Mouse (Mus musculus): ENCODE results near the gene Trim47. TPM values are rescaled to one million over a fixed set of nuclear protein-coding genes. Genes with fewer than 3 reads are reported as not detected.

Trim47 gene
- polyA plus RNA-seq, 1 experiment from 2014 or later, result 3.4 TPM

DNA sequence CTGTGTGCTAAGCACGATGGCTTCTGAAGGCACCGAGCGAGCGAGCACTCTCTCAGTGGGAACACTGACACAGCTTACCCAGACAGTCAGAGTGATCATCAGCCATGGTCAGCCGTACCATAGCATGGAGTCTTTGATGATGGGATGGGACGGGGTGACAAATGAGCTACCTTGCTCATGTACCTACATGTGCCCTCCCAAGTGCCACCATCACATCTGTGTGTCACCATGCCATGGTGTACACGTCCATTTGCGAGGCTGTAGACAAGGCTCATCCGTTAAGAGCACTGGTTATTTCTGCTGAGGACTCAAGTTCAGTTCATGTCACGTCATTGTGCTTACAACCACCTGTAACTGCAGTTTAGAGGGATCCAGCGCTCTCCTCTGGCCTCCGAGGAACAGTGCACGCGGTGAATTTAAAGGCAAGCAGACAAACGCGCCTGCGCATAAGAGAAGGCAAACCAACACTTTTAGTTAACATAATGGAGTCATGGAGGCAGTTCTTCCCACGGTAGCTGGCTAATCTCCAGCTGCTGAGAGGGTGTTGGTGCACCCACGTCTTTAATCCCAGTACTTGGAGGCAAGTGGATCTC, 15.3 kb downstream of the Trim47 start:
- H3K4me2 ChIP-seq (replicated peaks), result no peak overlapping the region
- peaks cover 60% of the 10 kb centered on the region for H3K27me3 ChIP-seq
- WGBS, result 83% methylated on average over 19 of the region's 19 CpGs

GRCm38 (mm10) chr11:116111067-116111466, 15.9 kb downstream of the Trim47 start:
- H3K4me2 ChIP-seq (replicated peaks), result no peak overlapping the region
- WGBS, result 78% methylated on average over 4 of the region's 4 CpGs
- H3K4me1 ChIP-seq (replicated peaks), result peaks cover 39% of the 10 kb centered on the region
- no peak overlapping the region for H3K27ac ChIP-seq
- H3K9ac ChIP-seq (replicated peaks), result no peak overlapping the region
- H3K4me3 ChIP-seq (replicated peaks), result no peak overlapping the region
- H3K9me3 ChIP-seq, result no peaks in the 10 kb centered on the region
- no peaks in the 10 kb centered on the region for H3K36me3 ChIP-seq
- ATAC-seq, result no peak
- peaks cover 66% of the 10 kb centered on the region for H3K27me3 ChIP-seq

More for the DNA sequence above, 15.3 kb downstream of the Trim47 start:
- H3K4me3 ChIP-seq (replicated peaks), result no peak overlapping the region
- H3K9ac ChIP-seq (replicated peaks), result no peak overlapping the region
- no peak for ATAC-seq
- no peaks in the 10 kb centered on the region for H3K36me3 ChIP-seq
- H3K27ac ChIP-seq, result no peak overlapping the region
- H3K9me3 ChIP-seq, result no peaks in the 10 kb centered on the region
- peaks cover 33% of the 10 kb centered on the region for H3K4me1 ChIP-seq (replicated peaks)

DNA sequence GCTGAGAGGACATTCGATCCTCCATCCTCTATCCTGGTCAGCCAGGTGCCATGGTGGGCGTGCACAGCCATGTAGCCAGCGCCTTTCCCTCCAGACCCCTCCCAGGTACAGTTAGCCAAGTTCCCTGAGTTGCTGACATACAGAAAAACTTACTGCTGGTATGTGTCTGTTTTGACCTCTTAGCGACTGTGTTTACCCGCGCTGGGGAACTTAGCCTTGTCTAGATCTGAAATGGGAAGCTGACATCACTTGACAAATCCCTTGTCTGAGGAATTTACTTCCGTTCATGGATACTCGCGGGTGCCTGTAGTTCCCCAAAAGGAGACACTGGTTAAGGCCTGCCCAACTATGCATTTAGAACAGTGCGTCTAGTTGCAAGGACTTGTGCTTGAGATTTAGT, 16.5 kb downstream of the Trim47 start:
- H3K27ac ChIP-seq, result no peak overlapping the region
- H3K27me3 ChIP-seq, result peaks cover 72% of the 10 kb centered on the region
- H3K9me3 ChIP-seq, result no peaks in the 10 kb centered on the region
- no peak overlapping the region for H3K9ac ChIP-seq (replicated peaks)
- ATAC-seq, result no peak
- WGBS, result 35% methylated on average over 10 of the region's 10 CpGs
- H3K4me1 ChIP-seq (replicated peaks), result peaks cover 39% of the 10 kb centered on the region
- H3K36me3 ChIP-seq, result no peaks in the 10 kb centered on the region
- H3K4me2 ChIP-seq (replicated peaks), result peak overlapping the region; percentile 53; the same call in 1 of the 2 replicates
- H3K4me3 ChIP-seq (replicated peaks), result peak overlapping the region; percentile 37

DNA sequence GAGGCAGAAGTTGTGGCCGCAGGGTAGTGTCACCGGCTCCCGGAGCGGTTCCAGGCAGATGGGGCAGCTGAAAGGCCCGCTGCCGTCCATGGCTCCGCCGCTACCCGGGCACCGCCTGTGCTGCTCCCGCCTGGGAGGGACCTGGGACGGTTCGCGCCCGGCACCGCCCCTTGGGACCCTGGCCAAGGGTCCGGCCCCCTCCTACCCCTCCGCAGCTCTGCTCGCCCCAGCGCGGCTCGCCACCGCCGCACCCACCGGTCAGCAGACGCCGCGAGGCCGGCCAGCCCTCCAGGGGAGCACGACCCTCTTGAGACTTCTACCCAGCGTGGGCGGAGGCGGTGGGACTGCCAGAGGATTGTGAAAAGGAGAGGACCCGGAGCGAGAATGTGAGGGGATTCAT, 16.9 kb downstream of the Trim47 start:
- peak overlapping the region; percentile 53 for H3K4me2 ChIP-seq (replicated peaks)
- H3K9ac ChIP-seq (replicated peaks), result peak overlapping the region; percentile 29; the same call in 1 of the 2 replicates
- H3K27me3 ChIP-seq, result peaks cover 74% of the 10 kb centered on the region
- peak overlapping the region; percentile 37 for H3K4me3 ChIP-seq (replicated peaks)
- H3K9me3 ChIP-seq, result no peaks in the 10 kb centered on the region
- peaks cover 39% of the 10 kb centered on the region for H3K4me1 ChIP-seq (replicated peaks)
- 2% methylated on average over 28 of the region's 35 CpGs for WGBS
- ATAC-seq, result no peak
- H3K36me3 ChIP-seq, result no peaks in the 10 kb centered on the region
- H3K27ac ChIP-seq, result no peak overlapping the region

DNA sequence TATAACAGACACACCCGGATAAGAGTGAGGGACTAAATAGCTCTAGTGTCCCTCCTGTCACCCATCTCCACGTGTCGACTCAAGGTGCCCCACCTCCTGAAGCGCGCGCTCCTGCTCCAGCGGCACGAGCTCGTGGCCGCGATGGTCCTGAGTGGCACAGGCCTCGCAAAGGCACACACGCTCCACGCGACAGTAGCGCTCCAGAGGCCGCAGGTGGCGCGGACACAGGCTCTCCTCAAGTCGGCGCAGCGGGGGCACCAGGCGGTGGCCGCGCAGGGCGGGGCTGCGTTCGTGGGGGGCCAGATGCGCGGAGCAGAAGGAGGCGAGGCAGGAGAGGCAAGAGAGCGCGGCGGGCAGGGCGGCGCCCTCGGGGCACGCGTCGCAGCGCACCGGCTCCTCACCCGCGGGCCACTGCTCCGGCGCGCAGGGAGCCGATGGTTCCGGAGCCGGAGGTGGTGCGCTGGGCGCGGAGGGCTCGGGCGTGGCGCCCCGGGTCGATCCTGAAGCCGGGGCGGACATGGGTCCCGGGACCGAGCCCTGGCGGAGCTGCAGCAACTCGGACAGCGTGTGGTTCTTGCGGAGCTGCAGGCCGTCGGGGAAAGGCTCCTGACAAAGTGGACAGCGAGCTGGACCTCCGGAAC, 17.4 kb downstream of the Trim47 start:
- peaks cover 74% of the 10 kb centered on the region for H3K27me3 ChIP-seq
- ATAC-seq, result peak; percentile 30; the same call in 1 of the 2 replicates
- peaks cover 40% of the 10 kb centered on the region for H3K4me1 ChIP-seq (replicated peaks)
- H3K27ac ChIP-seq, result no peak overlapping the region
- H3K9me3 ChIP-seq, result no peaks in the 10 kb centered on the region
- H3K4me3 ChIP-seq (replicated peaks), result peak overlapping the region; percentile 37
- 0 out of 2 replicates have a peak overlapping the region, but pooled peaks have one; percentile 32 for H3K9ac ChIP-seq (replicated peaks)
- H3K4me2 ChIP-seq (replicated peaks), result peak overlapping the region; percentile 53
- H3K36me3 ChIP-seq, result no peaks in the 10 kb centered on the region
- WGBS, result 2% methylated on average over 70 of the region's 70 CpGs

- 4% methylated on average over 23 of the region's 23 CpGs for WGBS
- Histone ChIP-seq H3K9me3 (no peaks in the 10 kb centered on the region), H3K27me3 (peaks cover 70% of the 10 kb centered on the region), H3K36me3 (no peaks in the 10 kb centered on the region), H3K9ac (replicated peaks) (no peak overlapping the region; the same call in 1 of the 2 replicates), H3K27ac (no peak overlapping the region), H3K4me1 (replicated peaks) (peaks cover 50% of the 10 kb centered on the region), H3K4me3 (replicated peaks) (no peak overlapping the region), H3K4me2 (replicated peaks) (peak overlapping the region; percentile 53)
- ATAC-seq, result no peak
These were observed 18.4 kb downstream of the Trim47 start for GRCm38 (mm10) chr11:116108464-116109137.

DNA sequence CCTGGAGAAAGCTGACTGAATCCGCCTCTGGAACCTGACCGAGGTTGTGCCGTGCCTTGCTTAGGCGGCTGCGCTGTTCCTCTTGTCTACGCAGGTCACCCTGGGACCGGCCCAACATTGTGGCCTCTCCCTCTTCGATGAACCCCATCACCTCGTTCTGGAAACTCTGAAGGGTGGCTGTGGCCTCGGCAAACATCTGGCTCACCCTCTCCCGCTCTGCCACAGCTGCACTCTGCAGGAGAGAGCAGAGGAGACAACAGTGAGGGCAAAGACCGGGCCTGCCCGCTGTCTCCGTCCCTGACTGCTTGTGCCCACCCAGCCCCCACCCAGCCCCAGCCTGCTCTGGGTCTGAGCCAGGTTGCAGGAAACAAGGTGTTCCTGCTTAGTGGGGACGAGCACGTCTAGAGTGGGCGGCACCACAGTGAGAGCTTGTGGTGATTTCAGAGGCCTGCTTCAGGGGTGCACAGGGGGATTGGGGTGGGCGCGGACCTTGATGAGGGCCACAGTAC, 19.2 kb downstream of the Trim47 start:
- Histone ChIP-seq H3K27ac (no peak overlapping the region), H3K4me1 (replicated peaks) (peaks cover 51% of the 10 kb centered on the region), H3K4me3 (replicated peaks) (no peak overlapping the region), H3K4me2 (replicated peaks) (no peak overlapping the region), H3K27me3 (peaks cover 70% of the 10 kb centered on the region), H3K9me3 (no peaks in the 10 kb centered on the region), H3K9ac (replicated peaks) (no peak overlapping the region), H3K36me3 (no peaks in the 10 kb centered on the region)
- WGBS, result 9% methylated on average over 19 of the region's 19 CpGs
- ATAC-seq, result no peak; the same call in 1 of the 2 replicates

DNA sequence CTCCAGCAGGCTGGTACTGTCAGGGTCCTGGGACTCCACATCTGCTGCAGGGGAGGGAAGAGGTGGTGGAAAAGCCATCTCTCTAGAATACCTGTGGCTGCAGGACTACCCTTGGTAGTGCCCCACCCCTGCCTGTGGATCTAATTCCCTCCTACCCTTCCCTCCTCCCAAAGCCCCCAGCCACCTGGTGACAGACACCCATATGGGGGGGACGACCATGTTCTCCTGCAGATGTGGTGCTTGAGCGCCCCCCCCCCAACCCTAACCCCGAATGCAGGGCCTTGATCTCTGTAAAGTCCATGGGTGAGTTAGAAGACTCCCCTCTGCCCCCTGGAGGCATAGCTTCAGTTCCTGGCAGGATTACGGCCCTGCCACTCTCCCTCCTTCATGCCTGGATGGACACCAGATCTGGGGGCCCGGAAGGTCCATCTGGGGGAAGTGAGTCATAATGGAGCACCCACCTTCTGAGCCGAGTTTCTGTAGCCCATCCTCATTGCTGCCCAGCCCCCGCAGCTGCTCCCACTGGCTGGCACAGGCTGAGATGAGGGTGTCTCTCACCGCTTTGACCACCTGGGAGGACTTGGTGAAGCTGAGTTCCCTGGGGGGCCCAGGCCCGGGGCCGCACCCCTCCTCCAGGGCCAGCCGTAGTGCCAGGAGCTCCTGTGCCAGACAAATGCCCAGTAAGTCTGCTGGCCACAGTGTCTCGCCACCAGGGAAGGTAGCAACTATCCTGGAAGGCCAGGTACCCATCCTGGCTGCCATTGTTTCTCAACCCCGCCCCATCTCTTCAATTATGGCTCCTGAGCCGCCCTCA, 19.8 kb downstream of the Trim47 start:
- Histone ChIP-seq H3K27me3 (peaks cover 69% of the 10 kb centered on the region), H3K36me3 (no peaks in the 10 kb centered on the region), H3K4me1 (replicated peaks) (peaks cover 54% of the 10 kb centered on the region), H3K9ac (replicated peaks) (0 out of 2 replicates have a peak overlapping the region, but pooled peaks have one; percentile 10), H3K9me3 (no peaks in the 10 kb centered on the region), H3K27ac (no peak overlapping the region), H3K4me3 (replicated peaks) (no peak overlapping the region), H3K4me2 (replicated peaks) (no peak overlapping the region)
- ATAC-seq, result no peak
- 14% methylated on average over 13 of the region's 14 CpGs for WGBS

- no peak overlapping the region for H3K4me3 ChIP-seq (replicated peaks)
- peaks cover 61% of the 10 kb centered on the region for H3K27me3 ChIP-seq
- H3K27ac ChIP-seq, result no peak overlapping the region
- peak overlapping the region; percentile 25 for H3K4me2 ChIP-seq (replicated peaks)
- H3K36me3 ChIP-seq, result no peaks in the 10 kb centered on the region
- ATAC-seq, result no peak
- WGBS, result 18% methylated on average over 32 of the region's 32 CpGs
- H3K9me3 ChIP-seq, result no peaks in the 10 kb centered on the region
- H3K4me1 ChIP-seq (replicated peaks), result peaks cover 59% of the 10 kb centered on the region
- no peak overlapping the region for H3K9ac ChIP-seq (replicated peaks)
These were observed 20.7 kb downstream of the Trim47 start for GRCm38 (mm10) chr11:116106154-116106962.

DNA sequence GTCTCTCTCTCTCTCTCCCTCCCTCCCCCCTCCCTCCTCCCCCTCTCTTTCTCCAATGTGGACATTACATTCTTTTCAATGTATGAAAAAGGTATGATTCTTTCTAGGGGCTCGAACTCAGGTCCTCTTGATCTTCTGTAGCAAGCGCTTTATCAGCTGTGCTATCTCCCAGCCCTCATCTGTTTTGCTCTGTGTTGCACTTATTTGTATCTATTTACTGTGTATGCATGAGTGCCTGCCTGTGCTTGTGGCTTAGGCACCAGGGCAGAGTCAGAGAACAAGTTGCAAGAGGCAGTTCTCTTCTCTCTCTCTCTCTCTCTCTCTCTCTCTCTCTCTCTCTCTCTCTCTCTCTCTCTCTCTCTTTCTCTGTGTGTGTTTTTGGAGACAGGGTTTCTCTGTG, 21.9 kb downstream of the Trim47 start:
- no peak overlapping the region for H3K9ac ChIP-seq (replicated peaks)
- WGBS, result 95% methylated on average over 2 of the region's 2 CpGs
- peaks cover 57% of the 10 kb centered on the region for H3K4me1 ChIP-seq (replicated peaks)
- H3K27ac ChIP-seq, result no peak overlapping the region
- no peak overlapping the region for H3K4me2 ChIP-seq (replicated peaks)
- H3K27me3 ChIP-seq, result peaks cover 48% of the 10 kb centered on the region
- H3K9me3 ChIP-seq, result no peaks in the 10 kb centered on the region
- no peaks in the 10 kb centered on the region for H3K36me3 ChIP-seq
- no peak for ATAC-seq
- no peak overlapping the region for H3K4me3 ChIP-seq (replicated peaks)
